Mouse (Mus musculus) cerebellum, adult 18-20 months (tissue): ENCODE measurements around the gene Ppard.

Source experiments
- DNase-seq, 2 experiments: peaks; one replicate each; pipeline ENCODE4 v3.0.0; 2021

Ppard gene

GRCm38 (mm10) chr17:28348211-28348610 is 115.7 kb downstream of the Ppard start:
- DNase-seq, result no peak

GRCm38 (mm10) chr17:28349264-28349880 is 116.9 kb downstream of the Ppard start:
- DNase-seq, result no peak

GRCm38 (mm10) chr17:28349901-28350465 is 117.5 kb downstream of the Ppard start:
- no peak for DNase-seq

- no peak for DNase-seq
Observed at GRCm38 (mm10) chr17:28350466-28351352, 118.2 kb downstream of the Ppard start, which contains the start of gene Tead3. Tead3 (minus strand) TSS chr17:28350817.
